Mouse (Mus musculus): ENCODE measurements at regions not wholly inside any gene's neighbourhood (a gene's known extent, or its start where the extent isn't known, plus 50 kb on each side); places are given as distances from the start of the nearest gene placed in this dataset.

- no peak for TF ChIP-seq CTCF (conservative IDR thresholded peaks at IDR 0.05; ENCODE audit: insufficient read depth, insufficient read length, low read depth, low read length)
- no peak for TF ChIP-seq POLR2A (IDR thresholded peaks at IDR 0.05; ENCODE audit: low read depth, low read length)
Observed at GRCm38 (mm10) chr16:5342326-5342725, 86.5 kb upstream of the Eef2kmt start.
